Mouse (Mus musculus): ENCODE results near the gene Ulk3.

GRCm38 (mm10) chr9:57644944-57645893 is 56.0 kb downstream of the Ulk3 start:
- peak in 1 of 2 experiments; percentile 17; a peak in 1 of 4 replicates for TF ChIP-seq EP300 (IDR thresholded peaks at IDR 0.05; ENCODE audit: low read depth in 1 of 2, low read length in 2 of 2)
- TF ChIP-seq CHD1 (IDR thresholded peaks at IDR 0.05; ENCODE audit: low read depth, low read length): no peak
- peak; percentile 74 for TF ChIP-seq ZMIZ1 (IDR thresholded peaks at IDR 0.05; ENCODE audit: low read depth, low read length)
- TF ChIP-seq ZC3H11A (IDR thresholded peaks at IDR 0.05; ENCODE audit: low read depth, low read length): no peak
